Mouse (Mus musculus) heart, embryonic 16.5 days (tissue): ENCODE data around the gene Tceal8. TPM values are rescaled to one million over a fixed set of nuclear protein-coding genes. Genes with fewer than 3 reads are reported as not detected.
"Not testable (repeated sequence)": the region's sequence is repeated elsewhere in the genome, so short reads cannot be mapped to it uniquely, and the experiment has no call there.

Experiments
- ATAC-seq: fragments of 200-750 bp; cut with Nextera tagmentation; replicated peaks from 2 replicates; pipeline ENCODE4 v1.8.0; 2017; ENCODE audit warnings: moderate number of reproducible peaks; ENCODE audit not compliant: insufficient read depth, low FRiP score; ENCODE audit errors: extremely low read depth
- H3K27ac ChIP-seq: fragments of 300-500 bp; sonication (generic); 2 replicates; pipeline ENCODE4 v1.5.1; 2014; ENCODE audit warnings: mild to moderate bottlenecking, low read length, control low read depth, moderate library complexity
- H3K27me3 ChIP-seq: fragments of 300-500 bp; sonication (generic); 2 replicates; pipeline ENCODE4 v1.6.1; 2014; ENCODE audit warnings: low read length, mixed read lengths; ENCODE audit not compliant: control insufficient read depth, insufficient read depth
- H3K36me3 ChIP-seq: fragments of 300-500 bp; sonication (generic); 2 replicates; pipeline ENCODE4 v1.6.1; 2014; ENCODE audit not compliant: control insufficient read depth, insufficient read depth
- H3K4me1 ChIP-seq: fragments of 300-500 bp; sonication (generic); 2 replicates; pipeline ENCODE4 v1.6.1; 2014; ENCODE audit warnings: low read length, mixed read lengths; ENCODE audit not compliant: control insufficient read depth, insufficient read depth
- H3K4me2 ChIP-seq: fragments of 300-500 bp; sonication (generic); 2 replicates; pipeline ENCODE4 v1.6.1; 2014; ENCODE audit warnings: low read depth, mild to moderate bottlenecking, control low read depth, low read length
- H3K4me3 ChIP-seq: fragments of 300-500 bp; sonication (generic); 2 replicates; pipeline ENCODE4 v1.5.1; 2014; ENCODE audit warnings: mild to moderate bottlenecking, control low read depth, low read length
- H3K9ac ChIP-seq: fragments of 300-500 bp; sonication (generic); 2 replicates; pipeline ENCODE4 v1.6.1; 2014; ENCODE audit warnings: low read length, control low read depth
- H3K9me3 ChIP-seq: fragments of 300-500 bp; sonication (generic); replicated peaks from 2 replicates; pipeline ENCODE4 v1.6.1; 2016; ENCODE audit warnings: low read length; ENCODE audit not compliant: control insufficient read depth
- WGBS: fragments of 180-500 bp; shearing (Covaris S2); extraction: QIAGEN DNeasy Blood & Tissue Kit; methylation state at CpG from one replicate; pipeline ENCODE4 v1.1.7; 2014; 5-methylcytosine and 5-hydroxymethylcytosine counted together
- polyA plus RNA-seq: library from polyadenylated mRNA; unstranded; fragments of >200 nt; fragmentation: Nextera tagmentation; extraction: Ambion mirVana; gene quantifications from 2 replicates; pipeline ENCODE4 v1.2.1, GENCODE M21; 2015

Gene Tceal8
- polyA plus RNA-seq = 219 and 258 TPM in 2 replicates

DNA sequence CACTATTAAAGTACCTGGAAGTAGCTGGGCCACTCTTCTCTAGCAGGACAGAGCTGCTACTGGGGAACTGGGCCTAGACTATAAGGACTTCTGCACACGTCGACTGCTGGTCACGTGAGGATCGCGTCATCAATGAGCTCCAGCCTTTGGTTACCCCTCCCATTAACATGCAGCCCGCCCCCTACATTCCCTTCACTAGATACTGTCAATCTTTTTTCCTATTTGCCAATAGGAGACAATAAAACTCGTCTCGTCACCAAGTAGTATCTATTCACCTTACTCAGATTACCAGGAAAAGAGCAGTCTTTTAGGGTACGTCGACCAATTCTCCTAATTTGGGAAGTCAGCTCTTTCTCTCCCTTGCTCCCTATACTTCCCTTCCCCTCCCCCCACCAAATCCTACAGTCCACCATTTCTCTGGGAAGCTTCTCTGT lies at the start of gene Tceal8:
Gene Tceal8, minus strand, starts transcription at position 225 of the 434 bp plus-strand sequence.
- H3K27ac ChIP-seq = peak within 1 kb of the TSS; percentile 90
- H3K4me2 ChIP-seq = peak within 1 kb of the TSS; percentile 70
- H3K27me3 ChIP-seq = no peaks in the 10 kb centered on the region
- H3K9ac ChIP-seq = peak within 1 kb of the TSS; percentile 79
- 19% methylated on average over 10 of the region's 10 CpGs for WGBS
- no peaks in the 10 kb centered on the region for H3K9me3 ChIP-seq
- ATAC-seq = peak; percentile 94
- H3K4me3 ChIP-seq = peak within 1 kb of the TSS; percentile 65
- H3K36me3 ChIP-seq = no peaks in the 10 kb centered on the region
- H3K4me1 ChIP-seq = peaks cover 3% of the 10 kb centered on the region; the same call in 1 of the 2 replicates

DNA sequence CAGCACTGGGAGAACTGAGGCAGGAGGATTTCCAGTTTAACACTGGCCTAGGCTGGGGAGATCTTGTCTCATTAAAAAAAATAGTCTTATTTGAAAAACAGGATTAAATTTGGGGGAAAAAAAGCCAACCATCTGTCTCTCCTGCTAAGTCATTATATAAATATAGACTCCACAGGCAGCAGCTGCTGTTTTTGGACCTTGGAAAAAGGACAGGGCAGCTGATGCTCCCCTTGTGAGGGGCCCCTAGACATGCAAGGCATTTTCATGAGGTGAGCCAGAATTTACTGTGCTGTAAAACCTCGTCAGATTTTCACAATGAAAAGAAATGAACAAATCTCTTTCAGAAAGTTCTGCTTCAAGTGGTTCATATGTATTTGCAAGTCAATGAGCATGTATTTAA lies 44.2 kb upstream of the Tceal8 start:
- no peak for ATAC-seq
- peak overlapping the region; percentile 74 for H3K27ac ChIP-seq
- no peaks in the 10 kb centered on the region for H3K36me3 ChIP-seq
- 33% methylated on average over 1 of the region's 1 CpGs for WGBS
- H3K27me3 ChIP-seq = no peaks in the 10 kb centered on the region
- no peak overlapping the region for H3K9ac ChIP-seq
- peaks cover 3% of the 10 kb centered on the region; the same call in 1 of the 2 replicates for H3K4me1 ChIP-seq
- H3K9me3 ChIP-seq = no peaks in the 10 kb centered on the region
- H3K4me2 ChIP-seq = no peak overlapping the region
- H3K4me3 ChIP-seq = no peak overlapping the region

DNA sequence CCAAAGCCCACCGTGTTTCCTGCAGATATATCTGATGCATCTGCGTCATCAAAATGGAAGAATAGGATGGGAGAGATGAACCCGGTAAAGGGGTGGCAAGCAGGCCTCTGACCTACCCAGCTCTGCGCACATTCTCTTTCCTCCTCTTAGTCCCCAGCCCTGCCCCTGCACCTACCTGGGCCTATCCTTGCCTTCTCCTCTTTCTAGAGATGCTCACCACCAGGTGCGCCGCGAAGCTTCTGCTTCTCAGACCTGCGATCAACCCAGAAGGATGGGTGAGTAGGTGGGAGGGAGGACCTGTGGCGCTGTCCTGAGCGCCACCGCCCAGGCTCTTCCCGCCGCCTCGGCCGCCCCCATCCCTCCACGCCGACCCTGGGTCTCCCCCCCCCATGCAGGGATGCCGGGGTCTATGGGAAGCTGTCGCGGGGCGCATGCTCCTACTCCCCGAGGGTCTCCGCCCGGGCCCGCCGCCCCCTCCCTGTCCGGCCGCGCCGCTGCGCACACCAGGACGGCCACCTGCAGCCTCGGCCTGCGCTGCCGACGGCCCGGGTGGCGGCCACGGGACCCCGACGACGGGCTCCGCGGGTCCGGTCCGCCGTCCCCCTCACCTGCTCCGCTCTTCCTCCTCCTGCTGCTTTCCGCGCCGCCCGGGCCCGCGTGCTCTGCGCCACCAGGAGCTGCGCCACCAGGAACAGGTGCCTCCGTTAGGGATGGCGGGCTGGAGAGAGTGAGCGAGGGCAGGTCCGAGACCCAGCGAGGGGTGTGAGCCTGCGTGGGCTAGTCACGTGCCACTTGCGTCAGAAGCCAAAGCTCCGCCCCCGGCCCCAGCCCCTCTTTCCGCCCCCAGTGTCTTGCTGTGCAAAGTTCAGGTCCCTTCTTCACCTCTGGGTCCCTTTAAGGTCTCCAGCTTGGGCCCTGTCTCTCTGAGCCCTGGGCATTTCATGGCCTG lies 42.9 kb upstream of the Tceal8 start, which contains the start of the genes Tceal7 and Bex1:
Gene Tceal7, plus strand, starts transcription at position 51 of the 949 bp plus-strand sequence.
Gene Bex1, minus strand, starts transcription at position 785 of the 949 bp plus-strand sequence.
- peak; percentile 89 for ATAC-seq
- H3K4me3 ChIP-seq = peak within 1 kb of the TSS; percentile 47
- H3K36me3 ChIP-seq, H3K27me3 ChIP-seq, H3K4me1 ChIP-seq, H3K9me3 ChIP-seq: not testable (repeated sequence)
- H3K27ac ChIP-seq = peak within 1 kb of the TSS; percentile 74
- H3K9ac ChIP-seq = peak within 1 kb of the TSS; percentile 50
- WGBS = 11% methylated on average over 14 of the region's 67 CpGs
- H3K4me2 ChIP-seq = peak within 1 kb of the TSS; percentile 53

DNA sequence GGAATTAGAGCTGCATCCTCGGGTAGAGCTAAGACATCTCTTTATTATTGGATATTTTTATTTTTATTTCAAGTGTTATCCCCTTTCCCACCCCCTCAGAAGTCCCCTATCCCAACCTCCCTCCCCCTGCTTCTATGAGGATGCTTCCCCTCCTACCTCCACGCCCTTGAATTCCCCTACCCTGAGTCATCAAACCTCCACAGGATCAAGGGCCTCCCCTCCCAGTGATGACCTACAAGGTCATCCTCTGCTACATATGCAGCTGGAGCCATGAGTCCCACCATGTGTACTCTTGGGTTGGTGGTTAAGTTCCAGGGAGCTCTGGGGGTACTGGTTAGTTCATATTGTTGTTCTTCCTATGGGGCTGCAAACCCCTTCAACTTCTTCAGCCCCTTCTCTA lies 41.3 kb upstream of the Tceal8 start:
- Histone ChIP-seq H3K9ac (no peak overlapping the region), H3K4me3 (no peak overlapping the region), H3K27me3 (no peaks in the 10 kb centered on the region), H3K27ac (no peak overlapping the region), H3K4me1 (no peaks in the 10 kb centered on the region), H3K4me2 (no peak overlapping the region), H3K9me3 (no peaks in the 10 kb centered on the region), H3K36me3 (no peaks in the 10 kb centered on the region)
- WGBS = 61% methylated on average over 2 of the region's 2 CpGs
- ATAC-seq = no peak

DNA sequence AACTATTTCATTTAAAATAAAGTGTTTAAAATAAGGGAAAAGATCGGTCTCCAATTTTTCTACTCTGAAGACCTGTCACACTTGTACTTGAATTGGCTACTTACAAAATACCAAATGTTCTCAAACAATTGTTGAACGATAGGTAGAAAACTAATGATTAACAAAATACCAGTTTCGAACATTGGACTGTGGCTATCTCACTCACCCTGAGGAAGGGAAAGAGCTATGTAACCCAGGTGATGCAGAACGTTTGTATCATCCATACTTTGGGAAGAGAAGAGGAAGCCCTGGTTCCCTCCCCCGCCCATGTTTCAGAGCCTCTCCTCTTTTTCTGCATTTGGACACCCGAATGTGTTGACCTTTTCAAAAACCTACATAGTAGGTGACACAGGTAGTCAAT lies 32.3 kb upstream of the Tceal8 start:
- H3K9me3 ChIP-seq = no peaks in the 10 kb centered on the region
- WGBS = 71% methylated on average over 6 of the region's 6 CpGs
- no peaks in the 10 kb centered on the region for H3K36me3 ChIP-seq
- no peaks in the 10 kb centered on the region for H3K4me1 ChIP-seq
- no peaks in the 10 kb centered on the region for H3K27me3 ChIP-seq
- H3K4me3 ChIP-seq = no peak overlapping the region
- no peak overlapping the region for H3K4me2 ChIP-seq
- H3K9ac ChIP-seq = no peak overlapping the region
- no peak for ATAC-seq
- H3K27ac ChIP-seq = no peak overlapping the region

- H3K36me3 ChIP-seq = no peaks in the 10 kb centered on the region
- 10% methylated on average over 9 of the region's 9 CpGs for WGBS
- peak within 1 kb of the TSS; percentile 59 for H3K27ac ChIP-seq
- H3K9me3 ChIP-seq = no peaks in the 10 kb centered on the region
- H3K9ac ChIP-seq = peak within 1 kb of the TSS; percentile 63
- peak within 1 kb of the TSS; percentile 54 for H3K4me3 ChIP-seq
- H3K4me2 ChIP-seq = peak within 1 kb of the TSS; percentile 64
- H3K4me1 ChIP-seq = no peaks in the 10 kb centered on the region
- peak; percentile 52; the same call in 1 of the 2 replicates for ATAC-seq
- H3K27me3 ChIP-seq = no peaks in the 10 kb centered on the region
Measured at GRCm38 (mm10) chrX:136203664-136204066, 31.5 kb upstream of the Tceal8 start, which contains the start of gene Tceal5. TSS of gene Tceal5 (minus strand) at chrX:136203876.

DNA sequence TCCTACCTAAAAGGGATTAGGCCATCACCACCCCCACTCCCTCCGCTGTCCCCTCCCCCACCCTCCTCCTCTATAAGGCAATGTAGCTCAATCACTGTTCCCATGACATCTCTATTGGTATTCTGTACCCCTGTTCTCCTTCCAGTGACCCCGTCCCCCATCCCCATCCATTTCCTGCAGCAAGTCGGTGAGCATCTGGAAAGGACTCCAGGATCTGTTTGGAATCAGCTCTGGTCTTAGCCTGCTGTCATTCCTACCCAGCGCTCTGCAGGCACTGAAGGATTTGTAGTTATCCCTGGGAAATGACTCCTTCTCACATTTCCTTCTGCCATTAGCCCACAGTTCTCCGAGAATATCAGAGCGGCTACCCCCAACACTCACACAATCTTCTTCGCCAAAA lies 31.1 kb upstream of the Tceal8 start:
- Histone ChIP-seq H3K27me3 (no peaks in the 10 kb centered on the region), H3K9me3 (no peaks in the 10 kb centered on the region), H3K36me3 (no peaks in the 10 kb centered on the region), H3K27ac (peak overlapping the region; percentile 59), H3K9ac (peak overlapping the region; percentile 63), H3K4me1 (no peaks in the 10 kb centered on the region), H3K4me3 (peak overlapping the region; percentile 54), H3K4me2 (peak overlapping the region; percentile 64)
- no peak; the same call in 1 of the 2 replicates for ATAC-seq
- 14% methylated on average over 7 of the region's 7 CpGs for WGBS

DNA sequence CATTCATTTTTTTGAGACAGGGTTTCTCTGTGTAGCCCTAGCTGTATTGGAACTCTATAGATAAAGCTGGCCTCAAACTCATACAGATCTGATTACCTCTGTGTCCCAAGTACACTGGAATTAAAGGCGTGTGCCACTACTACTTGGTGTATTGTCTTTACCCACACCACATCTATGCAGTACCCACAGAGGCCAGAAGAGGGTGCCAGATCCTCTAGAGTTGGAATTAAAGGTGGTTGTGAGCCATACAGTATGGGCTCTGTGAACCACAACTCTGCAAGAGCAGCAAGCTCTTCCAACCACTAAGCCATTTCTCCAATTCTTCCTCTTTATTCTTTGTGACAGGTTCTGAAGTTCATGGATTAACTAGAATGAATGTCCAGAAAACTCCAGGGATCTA lies 24.7 kb upstream of the Tceal8 start:
- no peaks in the 10 kb centered on the region for H3K36me3 ChIP-seq
- no peaks in the 10 kb centered on the region for H3K4me1 ChIP-seq
- WGBS = 33% methylated on average over 1 of the region's 1 CpGs
- no peaks in the 10 kb centered on the region for H3K9me3 ChIP-seq
- no peak overlapping the region for H3K4me2 ChIP-seq
- H3K9ac ChIP-seq = no peak overlapping the region
- no peak overlapping the region for H3K4me3 ChIP-seq
- no peaks in the 10 kb centered on the region for H3K27me3 ChIP-seq
- no peak for ATAC-seq
- H3K27ac ChIP-seq = no peak overlapping the region
